Mouse (Mus musculus): Measurements from ENCODE around the gene Gcnt1. TPM values are rescaled to one million over a fixed set of nuclear protein-coding genes. Genes with fewer than 3 reads are reported as not detected.

Gene Gcnt1
- 1.5 and 1.8 TPM in 2 replicates for polyA plus RNA-seq (2015; fragmentation: Nextera tagmentation; extraction: Ambion mirVana)

DNA sequence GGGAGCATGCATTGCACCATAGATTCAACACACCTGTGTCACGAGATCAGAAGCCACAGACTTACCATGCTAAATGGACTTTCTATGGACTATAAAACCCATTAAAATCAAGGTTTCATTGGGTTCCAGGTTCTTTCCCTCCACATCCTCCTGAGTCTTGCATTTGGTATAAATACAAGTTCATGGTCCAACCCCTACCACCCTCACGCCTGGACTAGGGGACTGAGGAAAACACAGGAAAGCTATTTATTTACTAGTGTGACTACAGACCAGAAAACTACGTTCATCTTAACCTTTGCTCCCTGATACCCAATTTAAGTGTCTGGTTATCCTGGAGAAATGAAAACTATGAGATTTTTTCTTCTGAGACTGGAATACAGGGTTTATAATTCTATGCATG, at the start of gene Gcnt1:
Gcnt1 (minus strand) TSS at position 144 of the 400 bp plus-strand sequence.
- no peak for ATAC-seq (ENCODE audit: low read depth)
- no peaks in the 10 kb centered on the region for H3K4me1 ChIP-seq (replicated peaks)
- no peaks in the 10 kb centered on the region for H3K27me3 ChIP-seq
- no peaks in the 10 kb centered on the region for H3K36me3 ChIP-seq
- H3K4me3 ChIP-seq = no peak within 1 kb of the TSS
- no peak within 1 kb of the TSS for H3K27ac ChIP-seq (replicated peaks)
- H3K4me2 ChIP-seq = no peak within 1 kb of the TSS
- 88% methylated on average over 3 of the region's 3 CpGs for WGBS
- H3K9ac ChIP-seq = no peak within 1 kb of the TSS
- H3K9me3 ChIP-seq = no peaks in the 10 kb centered on the region

GRCm38 (mm10) chr19:17417855-17418254, 45.2 kb upstream of the Gcnt1 start:
- H3K4me2 ChIP-seq = no peak overlapping the region
- no peaks in the 10 kb centered on the region for H3K36me3 ChIP-seq
- no peak overlapping the region for H3K27ac ChIP-seq (replicated peaks)
- H3K4me1 ChIP-seq (replicated peaks) = no peaks in the 10 kb centered on the region
- H3K9ac ChIP-seq = no peak overlapping the region
- ATAC-seq (ENCODE audit: low read depth) = no peak
- no peaks in the 10 kb centered on the region for H3K9me3 ChIP-seq
- no peaks in the 10 kb centered on the region for H3K27me3 ChIP-seq
- H3K4me3 ChIP-seq = no peak overlapping the region
- 61% methylated on average over 1 of the region's 1 CpGs for WGBS

DNA sequence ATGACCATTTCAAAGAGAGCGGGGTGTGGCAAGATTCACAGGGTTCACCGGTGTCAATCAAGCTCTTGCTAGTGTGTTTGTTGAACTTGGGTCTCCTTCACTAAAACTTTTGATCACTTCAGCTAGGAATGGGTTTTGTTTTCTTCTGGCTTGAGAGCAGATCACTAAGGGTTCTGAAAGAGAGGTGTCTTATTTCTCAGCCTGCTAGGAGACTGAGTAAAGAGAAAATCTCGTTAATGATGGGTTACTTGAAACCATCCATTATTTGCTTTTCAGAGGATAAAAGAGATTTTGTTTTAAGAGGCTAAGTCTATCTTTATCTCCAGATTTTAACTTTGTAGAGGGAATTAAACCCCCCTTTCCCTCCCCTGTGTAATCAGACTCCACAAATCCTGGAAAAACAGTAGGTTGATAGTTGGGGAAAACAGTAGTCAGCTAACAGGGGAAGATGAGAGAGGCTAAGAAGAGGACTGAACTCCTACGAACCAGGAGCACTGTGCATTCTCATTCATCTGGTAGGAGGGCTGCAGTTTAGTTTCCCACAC, 40.3 kb upstream of the Gcnt1 start:
- Histone ChIP-seq H3K4me1 (replicated peaks) (no peaks in the 10 kb centered on the region), H3K27ac (replicated peaks) (no peak overlapping the region), H3K4me3 (no peak overlapping the region), H3K36me3 (no peaks in the 10 kb centered on the region), H3K9ac (no peak overlapping the region), H3K4me2 (no peak overlapping the region), H3K9me3 (no peaks in the 10 kb centered on the region), H3K27me3 (no peaks in the 10 kb centered on the region)
- ATAC-seq (ENCODE audit: low read depth) = no peak
- WGBS = 75% methylated on average over 4 of the region's 4 CpGs

DNA sequence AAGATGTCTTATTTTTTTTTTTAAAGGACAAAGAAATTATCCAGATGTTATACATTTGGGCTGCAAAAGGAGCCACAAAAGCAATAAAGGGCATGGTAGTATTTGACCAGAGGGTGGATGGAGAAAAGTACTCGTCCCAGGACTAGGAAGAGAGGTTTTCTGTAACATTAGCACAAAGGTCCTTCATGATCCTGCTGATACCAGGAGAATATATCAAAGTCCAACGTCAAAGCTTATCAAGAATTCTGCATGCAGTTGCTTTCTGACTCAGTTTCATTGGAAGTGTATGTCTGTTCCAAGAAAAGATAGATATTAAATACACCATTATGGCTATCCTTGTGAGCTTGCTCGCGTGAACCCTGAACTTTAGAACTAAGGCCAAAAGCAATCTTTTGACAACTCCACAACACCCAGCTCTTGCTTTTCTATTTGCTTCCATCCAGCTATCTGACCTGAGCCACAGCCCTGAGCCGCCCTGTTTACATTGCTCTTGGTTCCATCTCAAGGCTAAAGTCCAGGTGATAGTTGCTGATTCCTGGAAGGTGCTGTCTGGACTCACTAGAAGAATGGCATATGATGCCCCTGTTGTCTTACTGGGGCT, 37.9 kb upstream of the Gcnt1 start:
- Histone ChIP-seq H3K9ac (no peak overlapping the region), H3K9me3 (no peaks in the 10 kb centered on the region), H3K4me2 (no peak overlapping the region), H3K4me3 (no peak overlapping the region), H3K36me3 (no peaks in the 10 kb centered on the region), H3K4me1 (replicated peaks) (no peaks in the 10 kb centered on the region), H3K27me3 (no peaks in the 10 kb centered on the region), H3K27ac (replicated peaks) (no peak overlapping the region)
- ATAC-seq (ENCODE audit: low read depth) = no peak
- WGBS = 86% methylated on average over 5 of the region's 5 CpGs

- no peak overlapping the region for H3K4me2 ChIP-seq
- H3K27me3 ChIP-seq = no peaks in the 10 kb centered on the region
- H3K9ac ChIP-seq = no peak overlapping the region
- H3K4me3 ChIP-seq = no peak overlapping the region
- H3K9me3 ChIP-seq = no peaks in the 10 kb centered on the region
- no peaks in the 10 kb centered on the region for H3K36me3 ChIP-seq
- no peak for ATAC-seq (ENCODE audit: low read depth)
- WGBS = 74% methylated on average over 3 of the region's 3 CpGs
- no peaks in the 10 kb centered on the region for H3K4me1 ChIP-seq (replicated peaks)
- no peak overlapping the region for H3K27ac ChIP-seq (replicated peaks)
Measured at GRCm38 (mm10) chr19:17409351-17409750, 36.7 kb upstream of the Gcnt1 start.

- Histone ChIP-seq H3K9ac (no peak overlapping the region), H3K4me3 (no peak overlapping the region), H3K9me3 (no peaks in the 10 kb centered on the region), H3K4me1 (replicated peaks) (no peaks in the 10 kb centered on the region), H3K36me3 (no peaks in the 10 kb centered on the region), H3K27ac (replicated peaks) (no peak overlapping the region), H3K4me2 (no peak overlapping the region), H3K27me3 (no peaks in the 10 kb centered on the region)
- no peak for ATAC-seq (ENCODE audit: low read depth)
Measured at GRCm38 (mm10) chr19:17408591-17408990, 35.9 kb upstream of the Gcnt1 start.

DNA sequence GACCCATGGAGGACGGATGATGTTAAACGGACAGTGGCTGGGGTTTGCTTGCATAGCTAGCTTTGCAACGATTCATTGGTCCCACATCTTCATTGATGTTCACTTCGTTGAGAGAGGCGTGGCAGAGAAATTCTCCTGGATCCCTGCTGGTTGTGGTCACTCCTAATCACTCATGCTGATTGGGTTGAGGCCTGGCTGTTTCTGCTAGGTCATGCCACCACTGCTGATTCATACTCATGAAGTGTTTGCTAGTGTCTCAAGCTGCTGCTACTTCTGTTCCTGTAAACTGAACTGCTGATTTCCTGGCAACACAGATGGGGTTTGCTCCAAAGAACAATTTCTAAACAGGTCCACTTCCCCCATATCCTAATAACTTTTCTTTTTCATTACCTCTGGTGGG, 34.2 kb upstream of the Gcnt1 start:
- no peak overlapping the region for H3K27ac ChIP-seq (replicated peaks)
- 89% methylated on average over 5 of the region's 5 CpGs for WGBS
- ATAC-seq (ENCODE audit: low read depth) = no peak

GRCm38 (mm10) chr19:17403175-17403574, 30.5 kb upstream of the Gcnt1 start:
- Histone ChIP-seq H3K9ac (no peak overlapping the region), H3K4me1 (replicated peaks) (no peaks in the 10 kb centered on the region), H3K4me2 (no peak overlapping the region), H3K9me3 (no peaks in the 10 kb centered on the region), H3K4me3 (no peak overlapping the region), H3K27ac (replicated peaks) (no peak overlapping the region), H3K36me3 (peaks cover 27% of the 10 kb centered on the region), H3K27me3 (no peaks in the 10 kb centered on the region)
- ATAC-seq (ENCODE audit: low read depth) = no peak
- 81% methylated on average over 4 of the region's 4 CpGs for WGBS

More for the DNA sequence above, 34.2 kb upstream of the Gcnt1 start:
- H3K9ac ChIP-seq = no peak overlapping the region
- no peaks in the 10 kb centered on the region for H3K27me3 ChIP-seq
- H3K36me3 ChIP-seq = no peaks in the 10 kb centered on the region
- no peak overlapping the region for H3K4me3 ChIP-seq
- H3K4me2 ChIP-seq = no peak overlapping the region
- no peaks in the 10 kb centered on the region for H3K9me3 ChIP-seq
- no peaks in the 10 kb centered on the region for H3K4me1 ChIP-seq (replicated peaks)

- no peak overlapping the region for H3K27ac ChIP-seq (replicated peaks)
- no peaks in the 10 kb centered on the region for H3K27me3 ChIP-seq
- H3K9ac ChIP-seq = no peak overlapping the region
- H3K4me1 ChIP-seq (replicated peaks) = no peaks in the 10 kb centered on the region
- ATAC-seq (ENCODE audit: low read depth) = no peak
- no peak overlapping the region for H3K4me3 ChIP-seq
- H3K9me3 ChIP-seq = no peaks in the 10 kb centered on the region
- H3K36me3 ChIP-seq = peaks cover 45% of the 10 kb centered on the region
- H3K4me2 ChIP-seq = no peak overlapping the region
- WGBS = 87% methylated on average over 4 of the region's 4 CpGs
Measured at GRCm38 (mm10) chr19:17400571-17400970, 27.9 kb upstream of the Gcnt1 start.

GRCm38 (mm10) chr19:17399965-17400364, 27.3 kb upstream of the Gcnt1 start:
- WGBS = 88% methylated on average over 4 of the region's 4 CpGs
- Histone ChIP-seq H3K27me3 (no peaks in the 10 kb centered on the region), H3K36me3 (peaks cover 45% of the 10 kb centered on the region), H3K9ac (no peak overlapping the region), H3K4me1 (replicated peaks) (peaks cover 5% of the 10 kb centered on the region), H3K4me2 (no peak overlapping the region), H3K27ac (replicated peaks) (no peak overlapping the region), H3K9me3 (no peaks in the 10 kb centered on the region), H3K4me3 (no peak overlapping the region)
- no peak for ATAC-seq (ENCODE audit: low read depth)

DNA sequence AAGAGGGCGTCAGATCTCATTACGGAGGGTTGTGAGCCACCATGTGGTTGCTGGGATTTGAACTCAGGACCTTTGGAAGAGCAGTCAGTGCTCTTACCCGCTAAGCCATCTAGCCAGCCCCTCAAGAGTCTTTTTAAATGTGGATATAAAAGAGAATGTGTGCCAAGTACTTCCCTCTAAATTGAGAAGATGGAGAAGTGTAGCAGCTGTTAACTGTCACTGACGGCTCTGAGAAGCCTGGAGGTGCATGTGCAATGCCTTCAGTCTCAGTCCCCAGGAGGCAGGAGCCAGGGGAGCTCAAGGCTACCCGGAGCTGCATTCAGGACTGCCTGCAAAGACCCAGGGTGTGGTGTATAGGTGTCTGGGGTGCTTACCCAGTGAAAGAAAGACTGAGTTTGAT, 25.3 kb upstream of the Gcnt1 start:
- Histone ChIP-seq H3K27ac (replicated peaks) (no peak overlapping the region), H3K9ac (no peak overlapping the region), H3K4me1 (replicated peaks) (peaks cover 15% of the 10 kb centered on the region), H3K4me3 (no peak overlapping the region), H3K9me3 (no peaks in the 10 kb centered on the region), H3K4me2 (no peak overlapping the region), H3K27me3 (peaks cover 4% of the 10 kb centered on the region), H3K36me3 (peaks cover 45% of the 10 kb centered on the region)
- 85% methylated on average over 5 of the region's 5 CpGs for whole genome bisulfite sequencing
- no peak for ATAC-seq (ENCODE audit: low read depth)

GRCm38 (mm10) chr19:17396802-17397201, 24.2 kb upstream of the Gcnt1 start:
- no peak for ATAC-seq (ENCODE audit: low read depth)
- H3K36me3 ChIP-seq = peaks cover 45% of the 10 kb centered on the region
- no peak overlapping the region for H3K9ac ChIP-seq
- no peak overlapping the region for H3K27ac ChIP-seq (replicated peaks)
- no peaks in the 10 kb centered on the region for H3K9me3 ChIP-seq
- peaks cover 15% of the 10 kb centered on the region for H3K4me1 ChIP-seq (replicated peaks)
- no peak overlapping the region for H3K4me3 ChIP-seq
- WGBS = 86% methylated on average over 4 of the region's 4 CpGs
- H3K27me3 ChIP-seq = peaks cover 14% of the 10 kb centered on the region
- H3K4me2 ChIP-seq = no peak overlapping the region

Measured in neural tube, embryonic 13.5 days (tissue).